Mouse (Mus musculus) liver, adult 2 months (tissue): ENCODE measurements around the gene Vac14. TPM values are rescaled to one million over a fixed set of nuclear protein-coding genes. Genes with fewer than 3 reads are reported as not detected.

Source experiments
- DNase-seq: peaks from one replicate; pipeline ENCODE4 v3.0.0-alpha.2; 2011; ENCODE audit warnings: low read depth, low spot score; ENCODE audit errors: extremely low read depth
- H3K27ac ChIP-seq: fragments of 200-500 bp; replicated peaks from 2 replicates; pipeline ENCODE4 v1.5.1; 2012; ENCODE audit warnings: low read depth, mild to moderate bottlenecking, control low read depth, inconsistent platforms, low read length; ENCODE audit not compliant: insufficient read depth
- H3K27me3 ChIP-seq: fragments of 200-500 bp; 2 replicates; pipeline ENCODE4 v1.6.1; 2012; ENCODE audit warnings: mild to moderate bottlenecking, moderate library complexity, low read length, inconsistent platforms; ENCODE audit not compliant: control insufficient read depth, insufficient read depth
- H3K36me3 ChIP-seq: fragments of 200-500 bp; 2 replicates; pipeline ENCODE4 v1.6.1; 2012; ENCODE audit warnings: low read length, inconsistent platforms; ENCODE audit not compliant: control insufficient read depth, insufficient read depth
- H3K4me1 ChIP-seq: fragments of 200-500 bp; 2 replicates; pipeline ENCODE4 v1.6.1; 2011; ENCODE audit warnings: low read length; ENCODE audit not compliant: control insufficient read depth, insufficient read depth
- H3K4me3 ChIP-seq: fragments of 200-500 bp; 2 replicates; pipeline ENCODE4 v1.5.1; 2011; ENCODE audit warnings: low read depth, mild to moderate bottlenecking, control low read depth, low read length, moderate library complexity; ENCODE audit not compliant: insufficient read depth
- H3K79me2 ChIP-seq: fragments of 200-500 bp; 2 replicates; pipeline ENCODE4 v1.6.1; 2012; ENCODE audit warnings: inconsistent platforms, mild to moderate bottlenecking, low read length, moderate library complexity; ENCODE audit not compliant: control insufficient read depth, insufficient read depth
- H3K9ac ChIP-seq: fragments of 200-500 bp; 2 replicates; pipeline ENCODE4 v1.6.1; 2012; ENCODE audit warnings: low read depth, mild to moderate bottlenecking, control low read depth, inconsistent platforms, low read length
- CTCF ChIP-seq: fragments of 200-500 bp; IDR thresholded peaks from 2 replicates; pipeline ENCODE4 v1.5.1; 2011; ENCODE audit warnings: low read depth, low read length, control low read depth
- POLR2A ChIP-seq: fragments of 200-500 bp; IDR thresholded peaks from 2 replicates; pipeline ENCODE4 v1.6.1; 2011; ENCODE audit warnings: low read length, control low read depth; ENCODE audit not compliant: insufficient read depth; ENCODE audit errors: extremely low read depth
- WGBS: fragments of 180-500 bp; shearing (Covaris S2); methylation state at CpG from one replicate; pipeline ENCODE4 v1.1.7; 2018; 5-methylcytosine and 5-hydroxymethylcytosine counted together
- polyA plus RNA-seq: library from polyadenylated mRNA; depleted of rRNA; stranded (reverse); fragments of >200 nt; gene quantifications from 2 replicates; pipeline ENCODE4 v1.2.3, GENCODE M21; 2012
- total RNA-seq: library from RNA; depleted of rRNA; stranded (reverse); fragments of >200 nt; gene quantifications from 2 replicates; pipeline ENCODE4 v1.2.3, GENCODE M21; 2014

The Vac14 gene
- total and polyA plus RNA-seq, 2 experiments = 6.7 to 25.0 TPM

DNA sequence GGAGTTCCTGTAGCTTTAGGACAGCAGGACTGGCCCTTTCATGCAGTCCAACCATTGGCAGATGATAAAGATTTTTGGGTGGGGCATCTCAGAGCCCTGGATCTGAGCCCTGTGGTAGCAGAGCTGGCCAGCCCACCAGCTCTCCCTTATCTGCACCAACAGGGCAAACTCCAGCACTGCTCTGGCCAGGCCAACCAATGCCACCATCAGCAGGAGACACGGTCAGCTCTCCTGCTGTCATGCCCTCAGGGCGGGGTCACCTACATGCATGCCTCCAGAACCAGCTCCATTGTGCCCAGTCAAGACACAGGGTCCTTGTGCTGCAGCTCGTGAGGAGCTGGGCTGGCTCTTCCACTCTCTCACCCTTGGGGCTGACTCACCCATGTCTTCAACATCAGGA is 2.7 kb upstream of the Vac14 start:
- H3K79me2 ChIP-seq = peaks cover 10% of the 10 kb centered on the region
- H3K4me3 ChIP-seq = no peak overlapping the region
- no peaks in the 10 kb centered on the region for H3K27me3 ChIP-seq
- 44% methylated on average over 3 of the region's 3 CpGs for WGBS
- H3K9ac ChIP-seq = no peak overlapping the region
- TF ChIP-seq CTCF = no peak
- no peak for TF ChIP-seq POLR2A
- no peak overlapping the region for H3K27ac ChIP-seq
- no peaks in the 10 kb centered on the region for H3K36me3 ChIP-seq
- peaks cover 12% of the 10 kb centered on the region for H3K4me1 ChIP-seq
- peak; percentile 85 for DNase-seq

DNA sequence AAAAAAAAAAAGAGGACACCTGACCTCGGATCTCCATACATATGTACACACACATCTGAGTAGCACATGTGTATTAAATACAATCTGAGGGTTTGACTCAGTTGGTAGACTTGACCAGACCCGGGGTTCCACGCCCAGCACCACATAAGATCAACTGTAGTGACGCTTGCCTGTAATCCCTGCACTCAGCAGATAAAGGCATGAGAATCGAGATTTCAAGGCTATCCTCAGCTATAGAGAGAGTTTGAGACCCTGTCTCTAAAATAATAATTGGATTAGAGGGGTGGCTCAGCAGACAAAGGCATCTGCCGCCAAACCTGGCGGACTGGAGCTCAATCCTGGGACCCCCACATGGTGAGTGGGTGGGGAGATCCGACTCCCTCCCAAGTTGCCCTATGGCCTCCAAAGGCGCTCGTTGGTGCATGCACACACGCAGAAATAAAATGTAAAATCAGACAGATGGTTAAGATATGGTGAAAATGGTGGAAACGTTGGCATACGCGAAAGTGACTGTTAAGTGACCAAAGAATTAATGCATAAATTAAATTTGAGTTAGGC is 505 bp upstream of the Vac14 start:
- no peak for DNase-seq
- no peaks in the 10 kb centered on the region for H3K27me3 ChIP-seq
- peaks cover 23% of the 10 kb centered on the region for H3K79me2 ChIP-seq
- TF ChIP-seq CTCF (no peak), POLR2A (no peak)
- peak overlapping the region; percentile 91 for H3K4me3 ChIP-seq
- H3K27ac ChIP-seq = no peak overlapping the region
- H3K36me3 ChIP-seq = no peaks in the 10 kb centered on the region
- WGBS = 21% methylated on average over 14 of the region's 14 CpGs
- H3K4me1 ChIP-seq = peaks cover 18% of the 10 kb centered on the region
- H3K9ac ChIP-seq = no peak overlapping the region

DNA sequence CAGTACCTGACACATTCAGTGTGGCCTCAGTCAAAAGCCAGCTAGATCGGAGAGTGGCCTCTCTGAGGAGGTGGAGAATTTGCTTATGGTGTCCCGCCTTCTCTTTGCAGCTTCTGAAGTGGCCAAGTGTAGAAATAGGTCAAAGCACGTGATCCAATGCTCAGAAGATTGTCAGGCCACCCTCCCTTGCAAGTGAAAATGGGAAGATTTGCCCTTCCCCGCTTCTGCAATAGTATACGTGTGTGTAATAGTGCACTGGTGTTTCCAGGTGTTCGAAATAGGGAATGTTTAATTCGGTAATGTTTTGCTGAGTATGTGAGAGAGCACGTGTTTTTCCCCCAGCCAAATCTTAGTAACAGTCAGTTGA is 806 bp downstream of the Vac14 start:
- WGBS = 9% methylated on average over 8 of the region's 8 CpGs
- Histone ChIP-seq H3K4me1 (peaks cover 18% of the 10 kb centered on the region), H3K9ac (peak overlapping the region; percentile 90), H3K27me3 (no peaks in the 10 kb centered on the region), H3K36me3 (no peaks in the 10 kb centered on the region), H3K79me2 (peaks cover 36% of the 10 kb centered on the region), H3K4me3 (peak overlapping the region; percentile 91), H3K27ac (peak overlapping the region; percentile 46)
- TF ChIP-seq POLR2A (no peak), CTCF (no peak)
- peak; percentile 66 for DNase-seq

DNA sequence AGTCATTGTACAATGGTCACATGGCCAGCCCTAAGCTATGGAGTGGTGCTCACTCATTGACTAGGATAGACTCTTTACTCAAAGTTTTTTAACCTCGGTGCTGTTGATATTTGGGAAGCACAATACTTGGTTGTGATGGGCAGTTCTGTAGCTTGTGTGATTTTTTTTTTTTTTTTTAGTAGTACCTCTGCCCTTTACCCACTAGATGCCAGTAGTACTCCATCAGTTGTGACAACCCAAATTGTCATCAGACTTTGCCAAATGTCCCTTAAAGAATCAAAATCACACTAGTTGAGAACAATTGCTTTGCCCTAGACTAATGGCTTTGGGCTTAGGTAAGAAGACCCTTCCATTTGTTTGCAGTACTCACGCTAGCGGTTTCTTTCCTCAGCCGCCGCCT is 1.5 kb downstream of the Vac14 start:
- peaks cover 18% of the 10 kb centered on the region for H3K4me1 ChIP-seq
- 73% methylated on average over 5 of the region's 5 CpGs for WGBS
- no peaks in the 10 kb centered on the region for H3K27me3 ChIP-seq
- DNase-seq = peak; percentile 41
- H3K79me2 ChIP-seq = peaks cover 36% of the 10 kb centered on the region
- H3K9ac ChIP-seq = no peak overlapping the region
- no peak overlapping the region for H3K27ac ChIP-seq
- no peak overlapping the region for H3K4me3 ChIP-seq
- no peak for TF ChIP-seq POLR2A
- no peak for TF ChIP-seq CTCF
- no peaks in the 10 kb centered on the region for H3K36me3 ChIP-seq

DNA sequence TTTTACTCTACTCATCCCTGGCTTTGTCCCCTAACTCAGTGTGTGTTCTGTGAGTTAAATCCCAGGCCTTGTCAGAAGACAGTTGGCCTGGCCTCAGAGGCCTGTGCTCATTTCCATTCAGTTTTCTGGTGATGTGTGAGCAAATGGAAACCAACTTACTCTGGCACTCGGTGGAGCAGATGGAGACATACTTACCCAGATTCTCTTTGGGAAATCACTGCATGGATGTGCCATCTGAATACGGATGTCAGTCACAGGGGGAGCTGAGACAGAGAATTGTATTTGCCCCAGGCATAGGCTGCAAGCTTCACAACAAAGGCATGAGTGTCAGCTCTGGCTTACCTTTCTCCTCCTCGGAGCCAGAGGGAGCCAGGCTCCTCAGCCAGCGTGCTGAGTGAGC is 8.0 kb downstream of the Vac14 start:
- DNase-seq = no peak
- H3K36me3 ChIP-seq = no peaks in the 10 kb centered on the region
- TF ChIP-seq POLR2A = no peak
- no peak for TF ChIP-seq CTCF
- peaks cover 33% of the 10 kb centered on the region for H3K79me2 ChIP-seq
- H3K4me3 ChIP-seq = no peak overlapping the region
- H3K27ac ChIP-seq = no peak overlapping the region
- H3K4me1 ChIP-seq = peaks cover 4% of the 10 kb centered on the region
- 89% methylated on average over 4 of the region's 4 CpGs for WGBS
- no peaks in the 10 kb centered on the region for H3K27me3 ChIP-seq
- no peak overlapping the region for H3K9ac ChIP-seq

DNA sequence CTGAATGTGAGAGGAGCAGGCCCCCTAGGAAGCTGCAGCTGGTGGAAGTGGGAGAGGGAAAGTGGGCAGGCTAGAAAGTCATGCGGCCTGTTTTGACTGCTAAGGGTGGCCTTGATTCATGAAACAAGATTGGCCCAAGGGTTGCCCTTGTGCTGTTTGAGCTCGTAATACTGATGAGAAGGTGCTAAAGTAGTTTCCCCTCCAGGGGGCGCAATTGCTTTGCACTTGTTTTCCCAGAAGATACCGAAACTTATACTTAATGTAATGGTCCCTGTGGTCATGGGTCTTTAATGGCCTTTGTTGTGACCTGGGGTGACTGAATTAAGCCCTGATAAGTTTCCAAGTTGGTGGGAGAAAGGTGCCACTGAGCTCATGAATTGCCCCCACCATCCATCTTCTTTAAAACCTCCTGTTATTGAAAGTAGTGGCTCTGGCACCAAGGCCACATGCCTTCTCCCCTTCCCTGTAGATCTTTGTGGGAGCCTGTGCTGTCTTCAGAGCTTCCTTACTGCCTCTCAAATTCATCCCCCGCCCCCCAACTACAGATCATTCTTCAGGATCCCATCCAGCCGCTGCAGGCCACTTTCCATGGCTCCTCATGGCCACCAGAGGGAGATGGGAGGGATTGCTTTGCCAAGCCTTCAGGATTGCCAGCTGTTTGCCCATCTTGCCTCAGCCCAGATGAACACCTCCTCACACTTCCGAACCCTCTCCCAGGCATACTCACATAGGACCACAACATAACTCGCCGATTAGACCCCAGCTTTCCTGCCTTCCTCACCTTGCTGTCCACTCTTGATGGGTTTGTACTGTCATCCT is 11.1 kb downstream of the Vac14 start:
- Histone ChIP-seq H3K4me3 (no peak overlapping the region), H3K79me2 (peaks cover 11% of the 10 kb centered on the region; the same call in 1 of the 2 replicates), H3K9ac (no peak overlapping the region), H3K36me3 (peaks cover 4% of the 10 kb centered on the region; the same call in 1 of the 2 replicates), H3K27ac (no peak overlapping the region), H3K4me1 (peaks cover 7% of the 10 kb centered on the region), H3K27me3 (no peaks in the 10 kb centered on the region)
- DNase-seq = peak; percentile 58
- WGBS = 60% methylated on average over 9 of the region's 9 CpGs
- TF ChIP-seq CTCF (peak; percentile 83), POLR2A (no peak)
